Mouse (Mus musculus) layer of hippocampus, adult 11-12 months (tissue): ENCODE measurements around the gene Acaa1a.

Experiments
- DNase-seq: peaks from one replicate; pipeline ENCODE4 v3.0.0; 2022; ENCODE audit warnings: low spot score

Gene Acaa1a

GRCm38 (mm10) chr9:119339558-119340211, at the start of gene Acaa1a:
Gene Acaa1a (plus strand): TSS chr9:119339676.
- peak; percentile 61 for DNase-seq

GRCm38 (mm10) chr9:119290791-119291190, 48.7 kb upstream of the Acaa1a start:
- DNase-seq: no peak

- no peak for DNase-seq
Measured at GRCm38 (mm10) chr9:119297696-119298095, 41.8 kb upstream of the Acaa1a start.

- no peak for DNase-seq
Measured at GRCm38 (mm10) chr9:119298563-119298962, 40.9 kb upstream of the Acaa1a start.

GRCm38 (mm10) chr9:119305863-119306262, 33.6 kb upstream of the Acaa1a start:
- no peak for DNase-seq

- DNase-seq: no peak
Measured at GRCm38 (mm10) chr9:119309067-119309466, 30.4 kb upstream of the Acaa1a start.

GRCm38 (mm10) chr9:119313096-119313495, 26.4 kb upstream of the Acaa1a start:
- DNase-seq: no peak

GRCm38 (mm10) chr9:119318891-119319290, 20.6 kb upstream of the Acaa1a start:
- DNase-seq: no peak

- no peak for DNase-seq
Measured at GRCm38 (mm10) chr9:119320446-119320845, 19.0 kb upstream of the Acaa1a start.

- no peak for DNase-seq
Measured at GRCm38 (mm10) chr9:119320946-119321345, 18.5 kb upstream of the Acaa1a start.

GRCm38 (mm10) chr9:119321392-119322229, 17.9 kb upstream of the Acaa1a start:
- no peak for DNase-seq

GRCm38 (mm10) chr9:119322289-119323259, 16.9 kb upstream of the Acaa1a start, which contains the start of gene Oxsr1:
Gene Oxsr1 (minus strand): TSS chr9:119322427.
- peak; percentile 99 for DNase-seq

- no peak for DNase-seq
Measured at GRCm38 (mm10) chr9:119323260-119323645, 16.2 kb upstream of the Acaa1a start.

GRCm38 (mm10) chr9:119324130-119324529, 15.3 kb upstream of the Acaa1a start:
- no peak for DNase-seq

- no peak for DNase-seq
Measured at GRCm38 (mm10) chr9:119328488-119328887, 11.0 kb upstream of the Acaa1a start.

- no peak for DNase-seq
Measured at GRCm38 (mm10) chr9:119330186-119330963, 9.1 kb upstream of the Acaa1a start.

GRCm38 (mm10) chr9:119334324-119334723, 5.2 kb upstream of the Acaa1a start:
- DNase-seq: peak; percentile 53

- DNase-seq: no peak
Measured at GRCm38 (mm10) chr9:119334834-119335233, 4.6 kb upstream of the Acaa1a start.

- DNase-seq: no peak
Measured at GRCm38 (mm10) chr9:119335571-119335970, 3.9 kb upstream of the Acaa1a start.

GRCm38 (mm10) chr9:119337842-119338241, 1.6 kb upstream of the Acaa1a start:
- no peak for DNase-seq

GRCm38 (mm10) chr9:119338350-119338749, 1.1 kb upstream of the Acaa1a start:
- no peak for DNase-seq
